Mouse (Mus musculus) sigmoid colon, adult 10 weeks (tissue): Measurements from ENCODE around the gene Cdk11b. TPM values are rescaled to one million over a fixed set of nuclear protein-coding genes. Genes with fewer than 3 reads are reported as not detected.

Experiments
- polyA plus RNA-seq: library from polyadenylated mRNA; stranded (reverse); fragments of 350-450 nt; fragmentation: Illumina TruSeq; extraction: RNeasy Lipid Tissue Mini Kit (QIAGEN cat#74804); gene quantifications from one replicate; pipeline ENCODE4 v1.2.3, GENCODE M21; 2014; ENCODE audit warnings: low read depth, low replicate concordance

Gene Cdk11b
- polyA plus RNA-seq: 70.4 TPM

DNA sequence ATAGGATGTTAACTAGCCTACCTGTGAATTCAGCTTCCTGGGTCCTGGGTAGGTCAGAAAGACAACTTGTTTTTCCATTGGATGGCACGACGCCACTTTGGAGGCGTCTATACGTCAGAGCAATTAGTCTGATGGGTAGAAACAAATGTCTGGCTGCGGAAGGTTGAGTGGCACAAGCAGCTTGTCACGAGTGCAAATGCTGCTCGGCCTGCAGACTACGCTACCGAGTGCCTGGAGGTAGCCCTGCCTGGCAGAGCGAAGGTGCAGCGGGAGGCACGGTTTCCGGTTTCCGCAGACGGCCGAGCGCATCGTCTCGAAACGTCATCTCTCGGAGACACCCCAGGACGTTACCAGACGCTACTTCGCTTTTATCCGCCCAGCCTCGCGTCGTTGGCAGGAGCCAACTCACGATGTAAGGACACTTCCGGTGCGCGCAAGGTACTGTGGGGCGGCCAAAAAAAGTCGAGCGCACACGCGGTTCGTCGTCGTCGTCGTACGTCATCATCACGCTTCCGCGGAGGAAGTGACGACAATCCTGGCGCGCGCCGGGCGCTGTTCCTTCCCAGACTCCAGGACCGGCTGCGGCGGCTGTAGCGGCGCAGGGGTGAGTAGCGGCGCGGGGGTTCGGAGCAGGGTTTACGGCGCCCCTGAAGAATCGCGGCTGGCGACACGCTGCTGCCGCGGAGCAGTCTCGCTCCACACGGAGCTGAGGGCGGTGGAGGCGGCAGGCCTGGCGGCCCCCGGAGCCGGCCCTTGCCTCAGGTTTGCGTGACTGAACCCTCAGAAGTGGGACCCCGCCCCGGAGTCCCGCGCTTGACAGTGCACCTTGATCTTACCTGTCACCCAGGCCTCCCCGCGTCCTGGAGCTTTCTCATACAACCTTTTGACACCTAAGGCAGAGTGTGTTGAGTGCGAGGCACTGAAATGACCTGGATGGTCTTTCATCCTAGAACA, at the start of gene Cdk11b:
TSS of gene Cdk11b (plus strand) at position 517 of the 954 bp plus-strand sequence.

DNA sequence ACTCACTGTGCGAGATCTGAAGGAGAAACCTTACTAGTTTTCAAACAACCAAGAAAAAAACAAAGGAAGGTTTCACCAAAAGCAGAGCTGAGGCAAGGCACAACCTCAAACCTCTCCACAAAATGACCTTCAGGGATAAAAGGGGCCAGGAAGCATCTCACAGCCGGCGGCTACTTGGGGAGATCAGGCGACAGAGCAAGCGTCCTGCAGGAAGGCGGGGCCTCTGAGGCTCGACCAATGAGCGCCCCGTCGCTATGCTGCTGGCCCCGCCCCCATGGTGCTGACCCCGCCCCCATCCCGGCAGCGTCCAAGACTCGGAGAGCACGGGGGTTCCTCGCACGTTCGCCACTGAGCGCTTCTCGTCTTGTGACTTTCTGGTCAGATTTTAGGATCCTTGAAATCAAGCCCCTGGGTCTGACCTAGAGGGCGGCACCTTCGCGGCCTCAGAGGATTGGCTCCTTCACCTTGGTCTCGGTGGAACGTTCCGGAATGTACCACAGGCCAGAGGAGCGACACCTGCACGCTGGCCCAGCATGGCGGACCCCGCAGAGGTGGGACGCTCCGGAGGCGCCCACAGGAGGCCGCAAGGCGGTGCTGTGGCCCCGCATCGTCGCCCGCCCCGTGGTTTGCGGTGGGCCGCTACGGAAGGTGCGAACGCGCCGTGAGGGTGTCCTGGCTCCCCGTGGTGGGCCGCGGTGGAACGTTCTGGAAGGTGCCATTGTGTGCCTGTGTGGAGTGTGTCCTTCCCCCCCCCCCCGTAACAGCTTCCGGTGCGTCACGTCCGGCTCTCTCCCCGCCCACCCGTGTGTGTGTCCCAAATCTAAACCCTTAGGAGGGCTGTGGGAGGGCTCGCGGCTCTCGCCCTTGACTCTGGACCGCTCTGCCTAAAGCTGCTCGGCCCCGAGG, 23.3 kb upstream of the Cdk11b start, which contains the start of gene Slc35e2:
TSS of gene Slc35e2 (plus strand) at position 326 of the 906 bp plus-strand sequence.

DNA sequence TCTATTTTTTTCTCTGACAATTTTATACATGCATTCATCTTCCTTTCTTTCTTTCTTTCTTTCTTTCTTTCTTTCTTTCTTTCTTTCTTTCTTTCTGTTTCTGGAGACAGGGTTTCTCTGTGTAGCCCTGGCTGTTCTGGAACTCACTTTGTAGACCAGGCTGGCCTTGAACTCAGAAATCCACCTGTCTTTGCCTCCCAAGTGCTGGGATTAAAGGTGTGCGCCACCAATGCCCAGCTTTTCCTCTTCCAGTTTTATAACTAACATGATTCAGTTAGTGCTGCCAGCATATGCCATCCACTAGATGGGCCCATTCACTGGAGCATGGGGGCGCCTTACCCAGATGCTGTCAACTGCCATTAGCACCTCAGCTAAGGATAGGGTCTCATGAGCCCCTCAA, 20.7 kb downstream of the Cdk11b start, which contains the start of gene Gm10563:
TSS of gene Gm10563 (minus strand) at position 101 of the 400 bp plus-strand sequence.

DNA sequence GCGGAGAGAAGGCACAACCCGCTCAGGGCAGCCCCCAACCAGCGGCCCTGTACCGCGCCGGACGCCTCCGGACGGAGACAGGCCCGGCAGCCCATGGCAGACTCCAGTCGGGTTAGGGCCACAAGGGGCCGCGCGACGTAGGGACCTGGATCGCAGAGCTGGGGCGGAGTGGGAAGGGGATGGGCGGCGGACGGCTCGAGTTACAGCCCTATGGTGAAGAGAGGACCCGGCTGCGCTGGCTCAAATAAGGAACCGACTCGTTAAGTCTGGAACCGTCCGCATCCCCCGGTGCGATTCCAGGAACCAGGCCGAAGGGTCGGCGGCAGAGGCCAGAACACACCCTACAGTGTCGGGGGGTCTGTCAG, 28.4 kb downstream of the Cdk11b start, which contains the start of gene Mmp23:
TSS of gene Mmp23 (minus strand) at position 299 of the 365 bp plus-strand sequence.

DNA sequence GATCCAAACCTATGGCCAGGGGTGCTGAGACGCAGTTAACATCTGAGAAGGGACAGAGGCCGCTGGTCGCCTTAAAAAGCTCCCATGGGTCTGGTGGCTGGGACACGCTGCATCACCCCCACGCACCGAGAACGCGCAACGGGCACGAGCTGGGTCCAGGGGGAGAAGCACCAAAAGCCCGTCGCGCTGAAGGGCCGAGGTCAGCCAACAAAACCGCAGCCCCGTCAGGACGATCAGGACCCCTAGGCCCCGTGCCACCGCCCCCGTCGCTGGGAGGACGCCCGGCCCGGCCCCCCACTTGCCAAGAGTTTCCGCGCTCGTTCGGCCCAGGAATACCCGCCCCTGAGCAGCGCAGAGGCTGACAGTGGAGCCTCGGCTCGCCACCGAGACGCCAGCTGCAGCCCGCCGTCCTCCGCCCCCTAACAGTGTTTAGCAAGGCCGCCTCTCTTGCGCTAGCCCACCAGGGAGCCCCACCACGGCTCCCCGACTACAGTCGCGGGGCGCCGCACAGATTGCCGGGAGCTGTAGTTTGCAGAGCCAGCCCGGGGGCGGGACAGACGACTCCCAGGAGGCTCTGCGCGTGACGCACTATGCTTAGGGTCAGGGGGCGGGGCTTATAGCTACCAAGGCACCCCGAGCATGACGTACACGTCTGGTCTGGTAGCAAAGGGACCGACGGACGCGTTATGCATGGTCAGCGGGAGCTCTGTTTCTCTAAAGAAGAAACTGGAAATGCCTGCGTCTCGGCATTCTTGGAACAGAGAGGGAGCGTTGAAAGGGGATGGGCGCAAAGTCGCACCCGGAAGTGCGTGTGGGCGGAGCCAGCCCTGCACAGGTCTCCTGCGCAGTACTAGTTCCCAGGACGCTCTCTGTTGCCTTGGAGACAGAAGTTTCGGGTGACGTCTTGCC, 44.3 kb downstream of the Cdk11b start, which contains the start of gene Mib2:
TSS of gene Mib2 (minus strand) at position 510 of the 909 bp plus-strand sequence.

DNA sequence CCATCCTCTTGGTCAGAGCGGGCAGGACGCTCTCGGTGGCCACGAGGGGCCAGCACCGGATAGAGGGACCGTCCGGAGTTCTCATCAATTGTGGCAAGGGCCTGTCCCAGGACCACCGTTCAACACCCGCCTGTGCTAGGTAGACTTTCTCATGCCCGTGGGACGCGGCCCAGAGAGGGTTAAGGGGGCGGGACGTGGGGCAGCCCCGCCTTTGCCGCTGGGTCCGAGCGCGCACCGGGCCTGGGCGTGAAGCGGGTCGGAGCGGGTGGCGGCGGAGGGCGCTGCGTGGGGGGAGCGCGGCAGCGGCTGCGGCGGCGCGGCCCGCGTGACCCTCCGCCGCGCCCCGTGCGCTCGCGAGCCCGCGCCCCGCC, 69.4 kb downstream of the Cdk11b start, which contains the start of gene Fndc10:
TSS of gene Fndc10 (plus strand) at position 232 of the 371 bp plus-strand sequence.

Other genes starting within 250 kb of the Cdk11b start
- gene Gabrd, start 226.7 kb upstream of the Cdk11b start, polyA plus RNA-seq: not detected
- 0.66 TPM for gene Cfap74, start 215.7 kb upstream of the Cdk11b start, polyA plus RNA-seq
- gene Tmem52, start 155.7 kb upstream of the Cdk11b start, polyA plus RNA-seq: not detected
- gene Gnb1, start 133.5 kb upstream of the Cdk11b start, polyA plus RNA-seq: 249 TPM
- gene Nadk, start 62.5 kb upstream of the Cdk11b start, polyA plus RNA-seq: 60.5 TPM
- gene Slc35e2, start 23.4 kb upstream of the Cdk11b start, polyA plus RNA-seq: 12.6 TPM
- gene Gm10563, start 20.6 kb downstream of the Cdk11b start, polyA plus RNA-seq: not detected
- 0.54 TPM for gene Mmp23, start 28.5 kb downstream of the Cdk11b start, polyA plus RNA-seq
- gene Mib2, start 44.3 kb downstream of the Cdk11b start, polyA plus RNA-seq: 1.3 TPM
- gene Fndc10, start 69.5 kb downstream of the Cdk11b start, polyA plus RNA-seq: not detected
- 110 TPM for gene Ssu72, start 79.9 kb downstream of the Cdk11b start, polyA plus RNA-seq
- gene Tmem240, start 109.9 kb downstream of the Cdk11b start, polyA plus RNA-seq: not detected
- 5.1 TPM for gene Atad3a, start 136.2 kb downstream of the Cdk11b start, polyA plus RNA-seq
- gene Vwa1, start 149.8 kb downstream of the Cdk11b start, polyA plus RNA-seq: 0.63 TPM
- gene Tmem88b, start 161.0 kb downstream of the Cdk11b start, polyA plus RNA-seq: 0.98 TPM
- gene Ankrd65, start 165.6 kb downstream of the Cdk11b start, polyA plus RNA-seq: not detected
- 39.1 TPM for gene Mrpl20, start 178.0 kb downstream of the Cdk11b start, polyA plus RNA-seq
- 177 TPM for gene Ccnl2, start 187.6 kb downstream of the Cdk11b start, polyA plus RNA-seq
- gene Aurkaip1, start 206.4 kb downstream of the Cdk11b start, polyA plus RNA-seq: 4.8 TPM
- 52.4 TPM for gene Mxra8, start 214.8 kb downstream of the Cdk11b start, polyA plus RNA-seq
- gene Dvl1, start 222.5 kb downstream of the Cdk11b start, polyA plus RNA-seq: 1.5 TPM
- 0.13 TPM for gene Tas1r3, start 238.5 kb downstream of the Cdk11b start, polyA plus RNA-seq
- 7.8 TPM for gene Cptp, start 244.6 kb downstream of the Cdk11b start, polyA plus RNA-seq
- 2.7 TPM for gene Ints11, start 244.7 kb downstream of the Cdk11b start, polyA plus RNA-seq